16 mouse cellular contexts compared by ENCODE assay signal in the genomic region with DNA sequence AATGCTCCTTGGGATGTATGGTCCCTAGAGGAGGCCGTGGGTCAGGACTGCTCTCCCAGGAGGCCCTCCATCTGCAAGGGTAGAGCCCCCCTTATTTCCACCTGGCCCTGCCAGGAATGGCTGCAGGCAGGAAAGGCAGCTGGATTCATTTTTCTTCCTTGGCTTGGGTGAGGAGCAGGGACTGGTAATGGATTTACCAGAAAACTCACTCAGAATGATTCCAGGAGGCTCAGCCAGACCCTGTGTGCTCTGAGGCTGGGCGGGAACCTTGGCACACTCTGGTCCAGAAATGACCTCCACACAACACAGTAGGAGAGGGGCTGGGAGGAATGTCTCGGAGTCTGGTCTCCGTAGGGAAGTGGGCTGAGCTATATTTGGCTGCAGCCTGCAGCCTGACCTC.
DNase-seq lines count a peak whose midpoint lies in the region; ATAC-seq lines count a peak whose summit lies in the region.
"Had no signal": no experiment of that assay in that cellular context is flagged by ENCODE, and none has a peak within 500 bp of the region (broad histone marks: within the 10 kb centered on the region; RNA-seq: fewer than 3 reads in every experiment).

No protein-coding gene starts in this region.

- no peaks in the 10 kb centered on the region for H3K36me3 ChIP-seq in embryonic facial prominence, embryonic 12.5 days
- no peaks in the 10 kb centered on the region for H3K36me3 ChIP-seq in embryonic facial prominence, embryonic 15.5 days
- no peaks in the 10 kb centered on the region for H3K36me3 ChIP-seq in heart, embryonic 12.5 days
- H3K36me3 ChIP-seq in hindbrain, embryonic 16.5 days (ENCODE audit: control insufficient read depth, insufficient read depth, low read length), result no peaks in the 10 kb centered on the region
- H3K36me3 ChIP-seq: liver, embryonic 12.5 days; lung, embryonic 15.5 days had no signal

- ATAC-seq in embryonic facial prominence, embryonic 12.5 days (ENCODE audit: insufficient number of reproducible peaks, insufficient read depth, low FRiP score, low TSS enrichment), result no peak
- ATAC-seq in embryonic facial prominence, embryonic 15.5 days (ENCODE audit: insufficient number of reproducible peaks, low FRiP score, low TSS enrichment, low read depth), result peak; percentile 36; the same call in 1 of the 2 replicates
- no peak for ATAC-seq in heart, embryonic 12.5 days (ENCODE audit: insufficient number of reproducible peaks, low FRiP score)
- no peak for ATAC-seq in hindbrain, embryonic 16.5 days
- ATAC-seq in megakaryocyte progenitor cell, adult 5-6 weeks (replicated peaks; ENCODE audit: poor library complexity), result no peak
- ATAC-seq: CD4-positive, CD25-positive, alpha-beta regulatory T cell, adult 4 months; liver, embryonic 12.5 days had no signal

- DNase-seq in heart, postnatal 4 days, result peak; percentile 53
- no peak for DNase-seq in cerebellum, adult 9-11 months
- DNase-seq in thymus, postnatal 4 days, result no peak
- DNase-seq: adrenal gland, adult 2 months; cerebellum, adult 2 months; forebrain, postnatal 0 days had no signal

- no peak overlapping the region for H3K9ac ChIP-seq in embryonic facial prominence, embryonic 12.5 days
- H3K9ac ChIP-seq in embryonic facial prominence, embryonic 15.5 days, result no peak overlapping the region
- 0 out of 2 replicates have a peak overlapping the region, but pooled peaks have one; percentile 1 for H3K9ac ChIP-seq in heart, embryonic 12.5 days
- no peak overlapping the region for H3K9ac ChIP-seq in hindbrain, embryonic 16.5 days (ENCODE audit: low read depth, low read length)
- H3K9ac ChIP-seq: forebrain, postnatal 0 days; liver, embryonic 12.5 days; lung, embryonic 15.5 days had no signal

- H3K4me3 ChIP-seq in embryonic facial prominence, embryonic 12.5 days, result no peak overlapping the region
- no peak overlapping the region for H3K4me3 ChIP-seq in embryonic facial prominence, embryonic 15.5 days (replicated peaks)
- no peak overlapping the region for H3K4me3 ChIP-seq in heart, embryonic 12.5 days
- no peak overlapping the region for H3K4me3 ChIP-seq in hindbrain, embryonic 16.5 days (ENCODE audit: low read length)
- H3K4me3 ChIP-seq: erythroblast, embryonic 14.5 days; liver, embryonic 12.5 days; lung, embryonic 15.5 days had no signal

- H3K4me1 ChIP-seq in embryonic facial prominence, embryonic 12.5 days, result peaks cover 49% of the 10 kb centered on the region
- H3K4me1 ChIP-seq in embryonic facial prominence, embryonic 15.5 days, result peaks cover 96% of the 10 kb centered on the region
- H3K4me1 ChIP-seq in heart, embryonic 12.5 days (replicated peaks), result peaks cover 90% of the 10 kb centered on the region
- H3K4me1 ChIP-seq in hindbrain, embryonic 16.5 days (ENCODE audit: control insufficient read depth, insufficient read depth, low read depth, low read length), result peaks cover 7% of the 10 kb centered on the region

- H3K4me2 ChIP-seq in embryonic facial prominence, embryonic 12.5 days (replicated peaks), result no peak overlapping the region
- no peak overlapping the region for H3K4me2 ChIP-seq in embryonic facial prominence, embryonic 15.5 days (replicated peaks)
- H3K4me2 ChIP-seq in heart, embryonic 12.5 days, result no peak overlapping the region
- no peak overlapping the region for H3K4me2 ChIP-seq in hindbrain, embryonic 16.5 days (ENCODE audit: low read length)
- H3K4me2 ChIP-seq: liver, embryonic 12.5 days; lung, embryonic 15.5 days had no signal

- peak overlapping the region; percentile 19; the same call in 1 of the 2 replicates for H3K27ac ChIP-seq in embryonic facial prominence, embryonic 12.5 days
- H3K27ac ChIP-seq in embryonic facial prominence, embryonic 15.5 days (replicated peaks), result peak overlapping the region; percentile 72
- H3K27ac ChIP-seq in heart, embryonic 12.5 days (ENCODE audit: poor library complexity, severe bottlenecking), result peak overlapping the region; percentile 6; the same call in 1 of the 2 replicates
- no peak overlapping the region for H3K27ac ChIP-seq in hindbrain, embryonic 16.5 days (ENCODE audit: low read depth, low read length)
- H3K27ac ChIP-seq: kidney, postnatal 0 days; liver, embryonic 12.5 days; lung, embryonic 15.5 days had no signal

- WGBS in embryonic facial prominence, embryonic 12.5 days, result 43% methylated on average over 4 of the region's 4 CpGs
- 34% methylated on average over 4 of the region's 4 CpGs for WGBS in embryonic facial prominence, embryonic 15.5 days
- WGBS in heart, embryonic 12.5 days, result 39% methylated on average over 4 of the region's 4 CpGs
- 69% methylated on average over 4 of the region's 4 CpGs for WGBS in hindbrain, embryonic 16.5 days

- no peaks in the 10 kb centered on the region for H3K9me3 ChIP-seq in embryonic facial prominence, embryonic 12.5 days
- no peaks in the 10 kb centered on the region for H3K9me3 ChIP-seq in embryonic facial prominence, embryonic 15.5 days (replicated peaks)
- no peaks in the 10 kb centered on the region for H3K9me3 ChIP-seq in heart, embryonic 12.5 days (replicated peaks)
- no peaks in the 10 kb centered on the region for H3K9me3 ChIP-seq in hindbrain, embryonic 16.5 days (ENCODE audit: control insufficient read depth, low read length)
- H3K9me3 ChIP-seq: liver, embryonic 12.5 days; lung, embryonic 15.5 days had no signal

- no peaks in the 10 kb centered on the region for H3K27me3 ChIP-seq in embryonic facial prominence, embryonic 12.5 days
- no peaks in the 10 kb centered on the region for H3K27me3 ChIP-seq in embryonic facial prominence, embryonic 15.5 days
- no peaks in the 10 kb centered on the region for H3K27me3 ChIP-seq in heart, embryonic 12.5 days (replicated peaks)
- H3K27me3 ChIP-seq in hindbrain, embryonic 16.5 days (replicated peaks; ENCODE audit: control insufficient read depth, insufficient read depth, low read length), result no peaks in the 10 kb centered on the region
- H3K27me3 ChIP-seq: lung, embryonic 15.5 days had no signal
